Mouse (Mus musculus) left cerebral cortex, postnatal 25 days (tissue): ENCODE measurements around the gene Fpr-rs4. TPM values are rescaled to one million over a fixed set of nuclear protein-coding genes. Genes with fewer than 3 reads are reported as not detected.
"Not testable (repeated sequence)": the region's sequence is repeated elsewhere in the genome, so short reads cannot be mapped to it uniquely, and the experiment has no call there.

Source experiments
- DNase-seq, 2 experiments: peaks; one replicate each; pipeline ENCODE4 v3.0.0; 2022; ENCODE audit warnings: low spot score in 2 of 2, mixed read lengths in 1 of 2
- intact Hi-C: fragments of 180-260 bp; cut with DNase I; formaldehyde crosslinking; loops from one replicate; pipeline ENCODE4 v1.15.1; 2025
- total RNA-seq, 2 experiments: library from RNA; stranded (reverse); gene quantifications; 2 replicates each; pipeline ENCODE4 v1.2.3; 2021

The Fpr-rs4 gene
- total RNA-seq = not detected

DNA sequence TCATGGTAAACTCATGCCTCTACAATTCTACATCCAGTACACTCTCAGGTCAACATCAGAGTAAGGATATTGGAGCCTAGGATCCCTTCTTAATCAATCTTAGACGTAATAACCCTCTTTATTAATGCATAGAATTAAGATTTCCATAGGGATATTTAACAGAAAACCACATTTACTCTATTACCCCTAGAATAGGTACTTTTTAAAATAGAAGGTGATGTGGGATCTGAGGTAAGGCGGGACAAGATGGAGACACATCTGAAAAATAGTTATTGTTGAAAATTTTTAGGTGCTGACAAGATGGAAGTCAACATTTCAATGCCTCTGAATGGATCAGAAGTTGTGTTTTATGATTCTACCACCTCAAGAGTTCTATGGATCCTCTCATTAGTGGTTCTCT is at the start of gene Fpr-rs4:
TSS of gene Fpr-rs4 (plus strand) at position 301 of the 400 bp plus-strand sequence.
- intact Hi-C loops = no loop called here
- no peak for DNase-seq

DNA sequence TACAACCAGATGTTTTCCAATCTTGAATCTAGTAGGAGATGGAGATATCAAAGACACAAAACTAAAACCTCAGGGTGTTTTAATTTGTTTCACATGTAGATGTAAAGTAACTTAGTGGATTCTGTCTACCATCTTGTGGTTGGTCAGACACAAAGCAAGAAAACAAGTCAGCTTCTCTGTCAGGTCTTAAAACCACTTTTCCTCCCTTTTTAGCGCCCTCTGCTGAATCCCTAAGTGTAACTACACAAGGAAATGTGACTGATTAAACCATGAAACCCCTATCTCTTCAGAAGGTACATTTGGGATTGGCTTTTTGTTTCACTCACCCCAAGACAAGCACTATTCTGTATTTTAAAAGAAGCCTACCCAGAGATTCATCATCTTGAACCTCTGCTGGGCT is 48.1 kb upstream of the Fpr-rs4 start:
- intact Hi-C loops = no loop called here
- DNase-seq = no peak

DNA sequence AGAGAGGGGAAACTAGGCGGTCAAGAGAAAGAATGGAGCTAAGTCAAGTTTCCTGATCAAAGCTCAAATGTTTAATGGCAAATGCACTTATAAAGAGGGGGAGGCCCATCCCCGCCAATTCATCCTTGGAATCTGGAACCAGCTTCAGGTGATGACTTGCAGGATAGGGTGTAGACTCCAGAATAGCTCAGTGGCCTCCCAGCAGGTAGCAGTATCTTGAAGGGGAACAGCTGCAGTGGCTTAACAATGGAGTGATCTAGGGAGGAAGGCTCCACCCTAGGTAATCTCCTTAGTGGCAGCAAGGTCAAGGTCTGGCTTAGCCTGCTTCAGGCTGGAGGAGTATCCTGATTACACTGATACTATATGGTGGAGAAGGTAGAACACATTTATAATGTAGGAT is 40.3 kb upstream of the Fpr-rs4 start:
- DNase-seq, intact Hi-C loops: not testable (repeated sequence)

DNA sequence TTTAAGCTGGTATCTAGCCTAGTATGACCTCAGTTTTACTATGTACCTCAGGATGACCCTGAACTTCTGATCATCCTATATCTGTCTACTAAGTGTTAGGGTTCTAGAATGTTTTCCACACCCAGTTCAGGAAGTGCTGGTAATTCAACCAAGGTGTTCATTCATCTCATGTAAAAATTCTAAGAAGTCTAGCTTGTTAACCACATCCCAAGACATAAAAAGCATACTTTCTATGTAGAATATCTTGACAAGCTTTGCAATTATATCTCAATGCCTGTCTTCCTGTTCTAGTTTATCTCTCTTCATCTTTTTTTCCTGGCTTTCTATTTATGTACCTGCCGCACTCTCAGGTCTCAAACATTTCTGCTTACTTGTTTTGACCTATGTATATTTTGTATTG is 16.8 kb upstream of the Fpr-rs4 start:
- intact Hi-C loops = no loop called here
- DNase-seq = no peak

DNA sequence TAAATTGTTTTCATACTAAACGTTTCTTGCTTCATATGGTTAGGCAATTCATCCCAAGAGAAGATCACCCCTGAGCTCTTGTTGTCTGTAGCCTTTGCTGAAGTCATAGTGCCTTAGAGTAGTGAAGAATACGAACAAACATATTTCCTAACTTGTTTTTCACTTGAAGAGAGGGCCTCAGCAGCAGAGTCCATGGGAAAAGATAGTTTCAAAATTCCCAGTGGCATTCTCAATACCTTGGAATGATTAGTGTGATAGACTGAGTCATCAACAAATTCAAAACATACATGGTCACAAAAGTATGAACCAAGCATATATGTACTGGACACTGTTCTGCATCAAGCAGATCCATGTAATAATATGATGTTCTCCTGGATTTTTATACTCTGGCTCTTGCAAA is 27.6 kb downstream of the Fpr-rs4 start, which contains the start of gene Vmn2r124:
TSS of gene Vmn2r124 (plus strand) at position 301 of the 400 bp plus-strand sequence.
- intact Hi-C loops = no loop called here
- no peak for DNase-seq

Other genes starting within 250 kb of the Fpr-rs4 start
- 10 to 100 TPM; 68.8 to 86.7 TPM for gene Spaca6, start 194.6 kb upstream of the Fpr-rs4 start, total RNA-seq
- under 1 TPM; 0.53 to 0.62 TPM for gene Has1, start 166.5 kb upstream of the Fpr-rs4 start, total RNA-seq
- gene Fpr1, start 137.8 kb upstream of the Fpr-rs4 start, total RNA-seq = not detected
- not detected for gene Fpr2, start 133.9 kb upstream of the Fpr-rs4 start, total RNA-seq
- not detected for gene Fpr3, start 133.9 kb upstream of the Fpr-rs4 start, total RNA-seq
- under 1 TPM; 0.07 to 0.11 TPM for gene Vmn2r124, start 27.7 kb downstream of the Fpr-rs4 start, total RNA-seq
- gene Vmn2r91, start 63.3 kb downstream of the Fpr-rs4 start, total RNA-seq = not detected
- gene Vmn2r92, start 130.2 kb downstream of the Fpr-rs4 start, total RNA-seq = not detected